Mouse (Mus musculus) thymus, adult 18-20 months (tissue): ENCODE measurements around the gene Cdc42se1.
A peak's percentile ranks its signal among the peaks of the same experiment; 100 is the strongest.
"Not testable (repeated sequence)": the region's sequence is repeated elsewhere in the genome, so short reads cannot be mapped to it uniquely, and the experiment has no call there.

Experiments
- DNase-seq, 2 experiments: peaks; one replicate each; pipeline ENCODE4 v3.0.0; 2022; ENCODE audit warnings: mixed read lengths in 2 of 2

The Cdc42se1 gene

GRCm38 (mm10) chr3:95228148-95228893, at the start of gene Cdc42se1:
TSS of gene Cdc42se1 (plus strand) at chr3:95228732.
- DNase-seq = peak; percentile 89 to 95

- DNase-seq = no peak
Measured at GRCm38 (mm10) chr3:95178948-95179347, 49.6 kb upstream of the Cdc42se1 start.

DNA sequence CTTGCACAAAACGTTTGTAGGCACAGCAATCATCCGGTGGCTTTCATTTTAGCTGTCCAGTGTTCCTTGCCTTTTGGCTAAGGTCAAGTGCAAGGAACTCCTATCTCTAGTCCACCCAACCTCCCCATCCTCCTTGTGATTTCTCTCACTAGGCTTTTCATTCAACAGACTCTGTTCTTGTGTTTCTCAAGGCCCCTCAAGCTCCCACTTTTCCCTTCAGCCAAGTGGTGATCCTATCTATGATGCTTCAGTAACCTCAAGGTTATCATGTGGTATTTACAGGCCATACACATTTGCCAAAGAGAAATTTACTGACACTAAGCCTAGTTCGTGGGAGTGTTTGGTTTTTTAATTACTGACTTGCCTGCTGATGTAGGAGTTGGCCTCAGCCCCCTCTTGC, 48.6 kb upstream of the Cdc42se1 start:
- no peak for DNase-seq

DNA sequence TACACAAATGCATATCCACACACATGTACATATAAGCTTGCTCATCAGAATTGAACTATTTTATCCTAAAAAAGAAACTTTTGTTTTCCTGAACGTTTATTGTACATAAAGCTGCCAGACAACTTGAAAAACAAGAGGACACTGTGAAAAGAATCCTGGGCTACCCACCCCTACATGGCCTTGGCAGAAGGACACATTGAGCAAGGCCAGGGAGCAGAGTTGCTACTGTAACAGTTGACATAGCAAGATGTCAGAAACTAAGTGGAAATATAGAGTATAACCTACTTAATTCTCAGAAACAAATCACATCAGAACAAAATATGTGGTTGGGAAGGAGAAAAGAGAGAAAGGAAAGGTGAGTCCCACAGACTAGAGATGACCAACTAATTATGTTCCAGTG, 46.7 kb upstream of the Cdc42se1 start:
- DNase-seq = no peak

GRCm38 (mm10) chr3:95184796-95185577, 43.5 kb upstream of the Cdc42se1 start:
- DNase-seq = no peak

DNA sequence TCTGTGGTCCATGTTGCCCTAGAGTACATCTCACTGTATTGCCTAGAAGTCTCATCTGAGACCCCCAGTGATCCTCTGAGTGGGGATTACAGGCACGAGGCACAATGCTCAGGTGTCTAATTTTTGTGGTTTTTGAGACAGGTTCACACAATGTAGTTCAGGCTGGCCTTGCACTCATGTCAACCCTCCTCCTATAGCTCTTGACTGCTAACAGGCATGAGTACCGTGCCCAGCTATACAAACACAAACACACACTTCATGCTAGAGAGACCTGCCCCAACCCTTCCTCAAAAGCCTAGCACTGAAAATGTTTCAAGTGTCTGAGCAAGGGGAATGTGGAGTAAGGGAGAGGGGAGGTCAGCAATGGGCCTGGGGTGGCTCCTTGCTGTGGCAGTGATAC, 42.4 kb upstream of the Cdc42se1 start:
- DNase-seq = no peak

- no peak for DNase-seq
Measured at GRCm38 (mm10) chr3:95186888-95187287, 41.6 kb upstream of the Cdc42se1 start.

DNA sequence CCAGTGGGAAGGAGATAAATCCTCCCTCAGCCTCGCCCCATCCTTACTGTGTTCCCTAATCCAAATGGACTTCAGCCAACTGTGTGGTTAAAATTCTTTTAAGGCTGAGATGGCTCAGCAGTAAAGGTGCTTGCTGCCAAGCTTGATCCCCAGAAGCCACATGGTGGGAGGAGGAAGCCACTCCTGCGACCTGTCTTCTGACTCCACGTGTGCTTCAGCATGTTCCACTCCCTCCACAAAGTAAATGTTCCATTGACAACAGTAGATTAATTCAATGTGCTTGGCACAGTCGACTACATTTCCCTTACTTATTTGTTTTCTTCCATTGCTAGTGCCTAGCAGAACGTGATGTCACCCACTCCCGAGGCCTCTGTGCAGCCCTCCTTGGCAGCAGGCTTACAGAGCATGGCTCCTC, 33.8 kb upstream of the Cdc42se1 start:
- DNase-seq = no peak

DNA sequence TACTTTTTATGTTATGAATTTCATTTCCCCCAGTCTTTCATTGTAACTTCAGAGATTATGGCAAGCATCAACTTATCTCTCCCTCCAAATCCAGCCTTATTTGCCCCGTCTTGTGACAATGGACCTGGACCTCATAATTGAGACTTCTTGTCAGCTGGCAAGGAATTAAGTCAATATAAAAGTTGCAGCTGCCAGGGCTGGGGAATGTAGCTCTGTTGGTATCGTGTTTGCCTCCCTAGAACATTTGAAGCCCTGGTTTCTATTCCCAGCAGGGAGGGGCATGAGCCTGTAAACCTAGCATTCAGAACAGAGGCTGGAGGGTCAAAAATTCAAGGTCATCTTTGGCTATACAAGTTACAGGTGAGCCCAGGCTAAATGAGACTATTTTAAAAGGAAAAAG, 32.8 kb upstream of the Cdc42se1 start:
- DNase-seq = no peak

DNA sequence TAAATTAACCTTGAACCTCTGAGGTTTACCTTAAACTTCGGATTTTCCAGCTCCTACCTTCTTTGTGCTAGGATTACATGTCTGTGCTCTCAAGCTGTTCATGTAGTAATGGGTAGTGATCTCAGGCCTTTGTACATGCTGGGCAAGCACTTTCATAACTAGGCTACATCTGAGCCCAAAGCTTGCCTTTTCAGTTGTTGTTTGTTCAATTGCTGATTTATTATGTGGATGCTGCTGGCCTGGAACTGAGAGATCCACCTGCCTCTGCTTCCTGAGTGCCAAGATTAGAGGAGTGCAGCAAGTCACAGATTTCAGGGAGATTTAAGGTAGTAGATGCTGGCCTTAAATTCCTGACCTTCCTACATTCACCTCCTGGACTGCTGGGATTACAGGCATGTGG, 29.4 kb upstream of the Cdc42se1 start:
- no peak for DNase-seq

DNA sequence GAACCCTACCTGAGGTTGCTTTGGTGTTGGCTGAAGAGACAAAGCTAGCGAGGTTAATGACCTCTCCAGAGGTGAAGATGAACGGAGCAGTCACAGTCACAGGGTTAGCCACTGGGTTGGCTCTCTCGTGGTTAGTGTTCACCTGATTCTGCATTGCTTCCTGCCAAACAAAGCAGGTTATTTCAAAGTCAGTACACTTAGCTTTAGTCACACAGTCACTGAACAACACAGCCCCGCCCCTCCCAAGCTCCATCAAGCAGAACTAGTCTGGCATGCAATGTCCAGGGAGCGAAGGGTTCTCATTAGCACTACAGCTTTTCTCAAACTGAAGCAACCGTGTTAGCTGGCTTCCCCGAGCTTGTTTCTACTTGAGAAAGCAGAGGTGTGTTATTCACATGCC, 28.4 kb upstream of the Cdc42se1 start:
- DNase-seq = no peak

- DNase-seq = no peak
Measured at GRCm38 (mm10) chr3:95200562-95200961, 28.0 kb upstream of the Cdc42se1 start.

GRCm38 (mm10) chr3:95203880-95204279, 24.7 kb upstream of the Cdc42se1 start:
- DNase-seq = no peak

DNA sequence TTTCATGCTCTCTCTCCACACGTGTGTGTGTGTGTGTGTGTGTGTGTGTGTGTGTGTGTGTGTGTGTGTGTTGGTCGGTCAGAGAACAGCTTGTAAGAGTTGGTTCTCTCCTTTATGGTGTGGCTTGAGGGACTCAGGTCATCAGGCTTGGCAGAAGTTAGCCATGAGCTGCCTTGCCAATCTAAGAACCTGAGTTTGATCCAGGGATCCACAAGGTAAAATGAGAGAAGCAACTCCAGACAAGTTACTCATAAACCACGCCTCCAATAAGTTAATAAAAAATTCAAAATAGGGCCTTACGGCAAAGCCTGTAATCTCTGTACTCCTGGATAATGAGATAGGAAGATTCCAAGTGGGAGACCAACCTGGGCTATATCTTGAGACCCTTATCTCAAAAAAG, 20.2 kb upstream of the Cdc42se1 start:
- DNase-seq = no peak

GRCm38 (mm10) chr3:95210585-95210984, 17.9 kb upstream of the Cdc42se1 start:
- DNase-seq = peak; percentile 38 to 56

DNA sequence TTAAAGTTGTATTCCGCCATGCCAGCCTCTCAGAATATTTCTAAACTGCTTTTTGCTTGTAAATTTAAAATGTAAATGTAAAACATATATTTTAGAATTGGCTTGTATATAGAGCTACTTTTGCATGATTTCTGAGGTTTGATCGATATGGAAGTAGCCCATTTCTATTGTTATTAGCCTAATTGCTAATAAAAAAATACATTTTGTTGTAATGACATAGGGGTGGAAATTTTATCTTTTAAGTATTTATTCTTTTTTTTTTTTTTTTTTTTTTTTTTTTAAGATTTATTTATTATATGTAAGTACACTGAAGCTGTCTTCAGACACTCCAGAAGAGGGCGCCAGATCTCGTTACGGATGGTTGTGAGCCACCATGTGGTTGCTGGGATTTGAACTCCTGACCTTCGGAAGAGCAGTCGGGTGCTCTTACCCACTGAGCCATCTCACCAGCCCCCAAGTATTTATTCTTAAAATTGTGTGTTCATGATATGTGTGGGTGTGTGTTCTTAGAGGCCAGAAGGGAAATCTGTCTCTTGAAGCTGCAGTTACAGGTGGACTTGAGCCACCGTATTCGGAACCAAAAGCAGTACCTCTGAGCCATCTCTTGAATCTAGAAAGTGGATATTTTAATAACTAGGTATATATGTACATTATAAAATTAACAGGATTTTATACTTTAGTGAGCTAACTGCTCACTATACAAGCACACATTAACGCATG, 15.5 kb upstream of the Cdc42se1 start:
- DNase-seq = not testable (repeated sequence)

- no peak for DNase-seq
Measured at GRCm38 (mm10) chr3:95213609-95213975, 14.9 kb upstream of the Cdc42se1 start.

GRCm38 (mm10) chr3:95216655-95217254, 11.8 kb upstream of the Cdc42se1 start:
- no peak for DNase-seq

DNA sequence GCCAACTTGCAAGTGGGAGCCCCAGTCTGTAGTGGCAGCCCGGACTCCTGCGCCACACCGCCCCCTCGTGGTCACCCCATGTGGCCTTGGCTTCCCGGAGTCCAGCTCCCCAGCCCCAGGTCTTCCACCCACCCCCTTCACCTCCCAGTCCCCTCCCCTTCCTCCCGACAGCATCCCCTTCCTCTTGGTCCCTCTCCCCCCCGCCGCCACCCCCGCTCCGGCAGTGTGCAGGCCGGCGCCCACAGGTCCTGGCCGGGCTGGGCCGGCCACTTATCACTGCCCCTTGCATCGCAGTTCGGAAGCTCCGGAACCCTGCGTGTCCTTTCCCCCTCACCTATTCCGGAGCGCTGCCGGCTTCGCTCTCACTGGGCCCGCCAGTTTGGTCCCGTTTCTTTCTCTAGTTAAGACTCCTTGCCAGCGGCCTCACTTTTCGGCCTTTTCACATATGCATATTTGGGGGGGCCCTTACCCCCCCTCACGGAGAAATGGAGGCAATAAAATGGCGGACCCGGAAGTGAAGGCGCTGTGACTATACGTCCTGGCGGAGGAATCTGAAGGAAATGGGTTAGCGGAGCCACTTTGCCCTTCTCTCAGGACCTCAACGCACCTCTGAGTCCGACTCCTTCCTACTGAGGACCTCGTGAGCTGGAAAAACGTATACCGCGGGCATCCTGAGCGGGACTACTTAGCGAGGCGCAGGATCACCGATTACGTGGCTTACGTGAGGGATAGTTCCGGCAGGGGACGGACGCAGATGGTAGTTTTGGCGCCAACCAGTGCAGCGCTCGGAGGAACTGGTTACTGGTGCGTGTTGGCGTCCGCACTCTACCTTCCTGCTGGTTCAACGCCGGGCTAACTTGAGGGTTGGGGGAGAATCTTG, 11.0 kb upstream of the Cdc42se1 start, which contains the start of gene Gabpb2:
TSS of gene Gabpb2 (minus strand) at position 662 of the 880 bp plus-strand sequence.
- DNase-seq = peak; percentile 91 to 92

- peak in 1 of 2 experiments; percentile 37 for DNase-seq
Measured at GRCm38 (mm10) chr3:95218466-95219137, 9.9 kb upstream of the Cdc42se1 start.

GRCm38 (mm10) chr3:95223041-95223440, 5.5 kb upstream of the Cdc42se1 start:
- DNase-seq = no peak
